Mouse (Mus musculus) embryonic facial prominence, embryonic 11.5 days (tissue): Measurements from ENCODE around the gene Tbxa2r. TPM values are rescaled to one million over a fixed set of nuclear protein-coding genes. Genes with fewer than 3 reads are reported as not detected.

Experiments
- ATAC-seq: fragments of 200-750 bp; cut with Nextera tagmentation; replicated peaks from 2 replicates; pipeline ENCODE4 v1.8.0; 2017; ENCODE audit warnings: low read depth; ENCODE audit not compliant: insufficient number of reproducible peaks, low FRiP score, low TSS enrichment
- DNase-seq: peaks from one replicate; pipeline ENCODE4 v3.0.0-alpha.2; 2015; ENCODE audit warnings: low spot score
- H3K27ac ChIP-seq: fragments of 300-500 bp; sonication (generic); replicated peaks from 2 replicates; pipeline ENCODE4 v1.5.1; 2014; ENCODE audit warnings: mild to moderate bottlenecking, low read depth, low read length, control low read depth
- H3K27me3 ChIP-seq: fragments of 300-500 bp; sonication (generic); 2 replicates; pipeline ENCODE4 v1.6.1; 2014; ENCODE audit warnings: mild to moderate bottlenecking, low read length, moderate library complexity, mixed read lengths; ENCODE audit not compliant: control insufficient read depth, insufficient read depth
- H3K36me3 ChIP-seq: fragments of 300-500 bp; sonication (generic); replicated peaks from 2 replicates; pipeline ENCODE4 v1.6.1; 2014; ENCODE audit warnings: low read depth, mild to moderate bottlenecking, low read length, moderate library complexity, mixed read lengths; ENCODE audit not compliant: control insufficient read depth, insufficient read depth
- H3K4me1 ChIP-seq: fragments of 300-500 bp; sonication (generic); 2 replicates; pipeline ENCODE4 v1.6.1; 2014; ENCODE audit warnings: low read length, mixed read lengths; ENCODE audit not compliant: control insufficient read depth, insufficient read depth
- H3K4me2 ChIP-seq: fragments of 300-500 bp; sonication (generic); 2 replicates; pipeline ENCODE4 v1.6.1; 2014; ENCODE audit warnings: low read depth, mild to moderate bottlenecking, control low read depth, low read length, moderate library complexity
- H3K4me3 ChIP-seq: fragments of 300-500 bp; sonication (generic); 2 replicates; pipeline ENCODE4 v1.5.1; 2014; ENCODE audit warnings: low read depth, low read length, control low read depth
- H3K9ac ChIP-seq: fragments of 300-500 bp; sonication (generic); replicated peaks from 2 replicates; pipeline ENCODE4 v1.6.1; 2014; ENCODE audit warnings: mild to moderate bottlenecking, control low read depth, low read length
- H3K9me3 ChIP-seq: fragments of 300-500 bp; sonication (generic); replicated peaks from 2 replicates; pipeline ENCODE4 v1.6.1; 2016; ENCODE audit warnings: mild to moderate bottlenecking, low read length, inconsistent platforms, mixed read lengths; ENCODE audit not compliant: control insufficient read depth
- WGBS: fragments of 180-500 bp; shearing (Covaris S2); extraction: QIAGEN DNeasy Blood & Tissue Kit; methylation state at CpG from one replicate; pipeline ENCODE4 v1.1.7; 2014; 5-methylcytosine and 5-hydroxymethylcytosine counted together
- polyA plus RNA-seq: library from polyadenylated mRNA; unstranded; fragments of >200 nt; fragmentation: Nextera tagmentation; extraction: Ambion mirVana; gene quantifications from 2 replicates; pipeline ENCODE4 v1.2.1, GENCODE M21; 2014

Gene Tbxa2r
- polyA plus RNA-seq, 1 experiment from 2014 or later, result 1.4 TPM

DNA sequence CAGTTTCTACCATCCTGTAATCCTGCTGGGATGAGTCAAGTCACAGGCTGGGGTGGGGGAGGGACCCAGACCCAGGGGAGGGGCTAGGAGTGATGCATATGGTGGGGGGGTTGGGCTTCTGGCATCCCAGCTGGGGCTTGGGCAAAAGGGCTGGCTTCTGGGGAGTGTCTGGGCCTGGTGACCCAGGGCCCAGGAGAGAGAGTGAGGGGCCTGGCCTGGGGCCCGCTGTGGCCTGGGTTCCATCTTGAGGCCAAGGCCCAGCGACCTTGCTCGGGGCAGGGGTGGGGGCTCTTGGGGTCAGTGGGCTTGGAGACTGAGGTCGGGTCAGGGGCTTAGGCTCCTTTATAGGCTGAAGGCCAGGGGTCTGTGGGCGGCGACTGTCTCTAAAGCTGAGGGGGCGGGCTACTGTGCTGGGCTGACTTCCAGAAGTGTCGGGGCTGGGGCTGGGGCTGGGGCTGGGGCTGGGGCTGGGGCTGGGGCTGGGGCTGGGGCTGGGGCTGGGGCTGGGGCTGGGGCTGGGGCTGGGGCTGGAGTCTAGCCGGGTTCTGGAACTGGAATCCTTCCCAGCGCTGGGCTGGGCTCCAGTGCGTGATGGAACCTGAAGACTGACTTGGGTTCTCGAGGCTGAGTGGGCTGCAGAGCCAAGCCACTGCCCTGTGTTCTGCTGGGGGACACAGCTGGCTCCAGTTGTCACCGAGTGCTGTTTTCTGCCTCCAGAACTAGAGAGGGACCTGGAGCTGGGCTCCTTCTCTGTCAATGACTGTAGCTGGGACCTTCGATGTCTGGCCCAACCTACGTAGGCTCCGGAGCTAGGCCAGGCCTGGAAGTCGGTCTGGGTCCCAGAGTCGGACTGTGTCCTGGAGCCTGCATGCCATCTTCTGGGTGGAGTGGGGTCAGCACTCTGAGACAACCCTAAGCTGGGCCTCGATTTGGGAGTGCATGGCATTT lies 7.1 kb downstream of the Tbxa2r start:
- H3K36me3 ChIP-seq, result no peaks in the 10 kb centered on the region
- peak overlapping the region; percentile 18 for H3K9ac ChIP-seq
- DNase-seq, result peak; percentile 45
- peaks cover 5% of the 10 kb centered on the region for H3K4me1 ChIP-seq
- no peak overlapping the region for H3K4me3 ChIP-seq
- peaks cover 10% of the 10 kb centered on the region; the same call in 1 of the 2 replicates for H3K27me3 ChIP-seq
- no peak overlapping the region for H3K27ac ChIP-seq
- ATAC-seq, result peak; percentile 44; the same call in 1 of the 2 replicates
- no peak overlapping the region; the same call in 1 of the 2 replicates for H3K4me2 ChIP-seq
- no peaks in the 10 kb centered on the region for H3K9me3 ChIP-seq
- 35% methylated on average over 18 of the region's 19 CpGs for WGBS

DNA sequence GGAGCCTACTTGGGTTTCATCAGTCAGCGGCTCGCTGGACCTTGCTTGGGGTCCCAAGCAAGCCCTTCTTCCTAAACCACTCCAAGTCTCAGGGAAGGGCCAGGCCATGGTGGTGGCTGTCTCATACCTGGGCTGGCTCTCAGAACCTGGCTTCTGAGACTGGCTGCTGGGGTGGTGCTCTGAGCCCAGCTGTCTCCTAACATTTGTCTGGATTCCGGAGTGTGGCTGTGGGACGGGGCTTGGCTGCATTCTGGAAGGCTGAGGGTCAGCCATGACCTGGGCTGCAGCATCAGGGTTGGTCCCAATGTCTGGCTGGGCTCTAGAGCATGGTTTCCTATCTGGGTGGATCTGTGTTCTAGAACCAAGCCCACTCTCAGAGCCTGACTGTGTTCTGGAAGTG lies 8.0 kb downstream of the Tbxa2r start:
- H3K9ac ChIP-seq, result no peak overlapping the region
- H3K27ac ChIP-seq, result no peak overlapping the region
- H3K4me1 ChIP-seq, result peaks cover 5% of the 10 kb centered on the region
- H3K27me3 ChIP-seq, result peaks cover 16% of the 10 kb centered on the region; the same call in 1 of the 2 replicates
- WGBS, result 92% methylated on average over 4 of the region's 4 CpGs
- no peak overlapping the region for H3K4me3 ChIP-seq
- DNase-seq (no peak), ATAC-seq (no peak)
- H3K9me3 ChIP-seq, result no peaks in the 10 kb centered on the region
- H3K4me2 ChIP-seq, result no peak overlapping the region
- H3K36me3 ChIP-seq, result no peaks in the 10 kb centered on the region

DNA sequence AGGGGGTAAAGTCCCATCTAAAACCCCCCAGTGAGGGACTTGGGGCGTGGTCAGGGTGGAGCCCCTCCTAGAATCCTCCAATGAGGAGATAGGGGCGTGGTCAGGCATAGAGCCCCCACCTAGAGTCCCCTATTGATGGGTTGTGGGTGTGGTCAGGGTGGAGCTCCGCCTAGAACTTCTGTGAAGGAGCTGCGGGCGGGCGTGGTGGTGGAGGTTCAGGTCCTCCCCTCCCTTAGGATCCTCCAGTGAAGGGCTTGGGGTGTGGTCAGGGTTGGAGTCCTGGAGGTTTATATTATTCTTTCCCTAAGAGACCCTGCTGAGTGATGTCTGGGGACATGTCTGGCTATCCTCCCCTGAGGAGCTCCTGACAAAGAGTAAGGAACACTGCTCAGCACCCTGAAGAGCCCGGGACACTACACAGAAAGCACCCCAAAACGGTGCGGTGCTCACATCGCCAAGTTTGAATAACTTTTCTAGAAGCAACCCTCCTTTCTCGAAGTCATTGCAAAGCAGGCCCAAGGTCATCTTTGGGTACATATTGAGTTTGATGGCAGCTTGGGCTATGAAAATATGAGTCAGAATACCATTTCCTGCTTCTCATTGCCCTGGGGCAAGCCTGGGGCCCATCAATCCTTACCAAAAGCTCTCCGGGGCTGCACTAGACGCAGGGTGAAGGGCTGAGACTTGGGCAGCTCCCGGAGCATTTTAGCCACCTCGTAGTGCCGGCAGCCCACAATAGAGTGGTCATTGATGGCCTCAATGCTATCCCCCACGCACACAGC lies 12.2 kb downstream of the Tbxa2r start:
- H3K4me3 ChIP-seq, result no peak overlapping the region
- H3K4me2 ChIP-seq, result no peak overlapping the region
- no peaks in the 10 kb centered on the region for H3K9me3 ChIP-seq
- H3K36me3 ChIP-seq, result no peaks in the 10 kb centered on the region; the same call in 1 of the 2 replicates
- DNase-seq (no peak), ATAC-seq (no peak)
- H3K27me3 ChIP-seq, result peaks cover 34% of the 10 kb centered on the region
- no peak overlapping the region for H3K27ac ChIP-seq
- 35% methylated on average over 17 of the region's 17 CpGs for WGBS
- H3K4me1 ChIP-seq, result peaks cover 6% of the 10 kb centered on the region; the same call in 1 of the 2 replicates
- H3K9ac ChIP-seq, result no peak overlapping the region

DNA sequence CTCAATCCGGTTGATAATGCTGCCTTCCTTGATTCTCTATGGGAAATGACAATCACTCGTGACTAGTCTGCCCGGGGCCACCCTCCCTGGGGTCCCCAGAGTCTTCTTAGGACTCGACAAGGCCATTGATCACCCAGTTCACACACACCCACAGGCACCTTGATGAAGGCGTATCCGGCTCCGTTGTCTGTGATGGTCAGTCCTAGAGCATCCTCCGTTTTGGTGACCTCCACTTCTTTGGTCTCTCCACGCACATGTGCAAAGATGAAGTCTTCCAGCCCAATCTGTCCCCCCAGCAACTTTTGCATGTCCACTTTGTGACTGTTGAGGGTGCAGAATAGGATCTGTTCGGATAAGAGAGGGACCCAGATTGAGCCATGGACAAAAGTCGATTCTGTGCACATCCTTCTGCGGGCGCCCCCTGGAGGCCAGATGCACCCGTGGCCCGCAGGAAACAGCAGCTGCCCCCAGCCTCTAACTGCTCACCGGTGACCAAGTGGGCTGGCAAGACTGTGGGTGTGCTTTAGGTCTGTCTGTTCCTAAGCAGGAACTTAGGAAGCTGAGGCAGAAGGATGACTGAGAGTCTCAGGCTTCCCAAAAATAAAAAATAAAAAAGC lies 12.9 kb downstream of the Tbxa2r start:
- peaks cover 34% of the 10 kb centered on the region for H3K27me3 ChIP-seq
- H3K4me3 ChIP-seq, result no peak overlapping the region
- no peaks in the 10 kb centered on the region; the same call in 1 of the 2 replicates for H3K36me3 ChIP-seq
- H3K9me3 ChIP-seq, result no peaks in the 10 kb centered on the region
- DNase-seq (peak; percentile 75), ATAC-seq (no peak)
- H3K27ac ChIP-seq, result no peak overlapping the region
- peaks cover 6% of the 10 kb centered on the region; the same call in 1 of the 2 replicates for H3K4me1 ChIP-seq
- H3K4me2 ChIP-seq, result no peak overlapping the region
- no peak overlapping the region for H3K9ac ChIP-seq
- WGBS, result 33% methylated on average over 16 of the region's 16 CpGs

DNA sequence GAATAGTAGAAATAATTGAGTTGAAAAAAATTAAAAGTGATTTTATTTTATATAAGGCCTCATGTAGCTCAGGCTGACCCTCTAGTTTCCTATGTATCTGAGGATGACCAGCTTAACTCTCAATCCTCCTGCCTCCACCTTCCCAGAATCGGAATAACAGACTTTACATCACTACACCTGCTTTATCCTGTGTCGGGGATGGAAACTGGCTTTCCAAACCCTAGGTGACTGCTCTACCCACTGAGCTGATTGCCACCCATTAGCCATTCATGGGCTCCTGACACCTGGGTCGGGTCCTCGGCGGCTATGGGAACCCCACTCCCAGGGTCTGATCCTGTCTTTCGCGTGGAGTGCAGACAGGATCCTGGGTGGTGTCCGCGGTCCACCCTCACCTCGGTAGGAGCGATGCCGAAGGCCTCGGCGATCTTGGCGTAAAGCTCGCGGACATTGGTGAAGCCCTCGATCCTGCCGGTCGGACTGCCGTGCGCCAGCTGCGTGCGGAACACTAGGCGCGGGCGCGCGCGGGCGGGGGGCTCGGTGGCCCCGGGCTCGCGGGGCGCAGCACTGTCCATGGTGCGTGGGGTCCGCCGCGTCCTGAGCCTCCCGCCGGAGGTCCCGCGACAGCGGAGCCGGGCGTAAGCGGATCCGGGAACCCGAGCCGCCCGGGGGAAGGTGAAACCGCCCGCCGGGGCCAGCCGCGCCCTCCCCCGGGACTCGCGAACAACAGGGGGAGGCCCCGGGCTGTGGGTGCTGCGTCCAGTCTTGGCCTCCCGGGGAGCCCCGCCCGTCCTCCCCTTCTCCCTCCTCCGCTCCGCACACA lies 14.4 kb downstream of the Tbxa2r start, which contains the start of gene Gipc3:
Gipc3 (minus strand) TSS at position 581 of the 820 bp plus-strand sequence.
- no peaks in the 10 kb centered on the region for H3K9me3 ChIP-seq
- peaks cover 34% of the 10 kb centered on the region for H3K27me3 ChIP-seq
- ATAC-seq (no peak), DNase-seq (no peak)
- peak within 1 kb of the TSS; percentile 65 for H3K4me2 ChIP-seq
- H3K27ac ChIP-seq, result no peak within 1 kb of the TSS
- no peaks in the 10 kb centered on the region; the same call in 1 of the 2 replicates for H3K36me3 ChIP-seq
- peak within 1 kb of the TSS; percentile 48 for H3K9ac ChIP-seq
- peak within 1 kb of the TSS; percentile 40 for H3K4me3 ChIP-seq
- 6% methylated on average over 49 of the region's 67 CpGs for WGBS
- H3K4me1 ChIP-seq, result peaks cover 6% of the 10 kb centered on the region; the same call in 1 of the 2 replicates

DNA sequence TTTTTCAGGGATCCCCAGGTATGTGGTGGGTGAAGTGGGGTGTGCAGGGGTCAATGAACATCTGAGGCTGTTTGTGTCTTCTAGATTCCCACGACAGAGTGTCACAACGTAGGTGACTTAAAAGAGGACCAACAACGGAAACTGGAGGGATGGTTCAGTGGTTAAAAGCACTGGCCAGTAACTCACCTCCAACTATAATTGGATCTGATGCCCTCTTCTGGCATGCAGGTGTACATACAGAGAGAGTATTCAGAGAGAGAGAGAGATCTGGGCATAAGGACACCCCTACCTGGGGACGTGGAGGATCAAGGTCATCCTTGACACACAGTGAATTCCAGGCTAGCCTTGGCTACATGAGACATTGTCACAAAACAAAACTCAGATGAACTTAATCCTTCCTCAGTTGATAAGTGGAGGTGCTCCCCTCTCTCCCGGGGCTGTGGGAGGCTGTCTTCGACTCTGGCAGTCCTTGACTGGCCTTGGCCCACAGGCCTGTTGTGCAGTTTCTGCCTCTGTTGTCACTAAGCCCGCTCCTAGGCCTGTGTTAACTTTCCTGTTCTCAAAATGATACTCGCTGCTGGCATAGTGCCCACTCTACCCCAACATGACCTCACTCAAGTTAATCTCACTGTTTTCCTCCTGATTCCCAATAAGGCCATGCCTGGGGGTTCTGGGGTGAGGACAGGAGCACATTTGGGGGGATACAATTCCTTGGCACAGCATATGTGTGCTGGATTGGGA lies 16.1 kb downstream of the Tbxa2r start:
- Histone ChIP-seq H3K27ac (no peak overlapping the region), H3K4me3 (no peak overlapping the region), H3K4me2 (no peak overlapping the region), H3K36me3 (no peaks in the 10 kb centered on the region; the same call in none of the 2 replicates), H3K9me3 (no peaks in the 10 kb centered on the region), H3K27me3 (peaks cover 34% of the 10 kb centered on the region), H3K4me1 (peaks cover 12% of the 10 kb centered on the region), H3K9ac (no peak overlapping the region)
- DNase-seq (no peak), ATAC-seq (no peak)
- 56% methylated on average over 8 of the region's 8 CpGs for WGBS
